25 mouse cellular contexts compared by ENCODE assay signal in genomic region chr17:67509921-67510320, GRCm38 (mm10).
"Had no signal": no experiment of that assay in that cellular context is flagged by ENCODE, and none has a peak within 500 bp of the region (broad histone marks: within the 10 kb centered on the region; RNA-seq: fewer than 3 reads in every experiment).

No protein-coding gene starts in this region.

- H3K4me3 ChIP-seq: layer of hippocampus, adult 2 months; limb, embryonic 10.5 days; limb, embryonic 13.5 days; liver, embryonic 12.5 days; liver, embryonic 15.5 days; lung, embryonic 15.5 days; megakaryocyte, embryonic 14.5 days; midbrain, embryonic 10.5 days; neural tube, embryonic 12.5 days; neural tube, embryonic 15.5 days had no signal

- DNase-seq: kidney, postnatal 25 days; layer of hippocampus, adult 9-11 months; liver; lung, adult 18-20 months; lung, postnatal 10 days; lung, postnatal 36 days; midbrain, embryonic 14.5 days; right cerebral cortex, adult 18-20 months; right cerebral cortex, postnatal 14 days; right cerebral cortex, postnatal 4 days; thymus, adult 2 months; thymus, postnatal 14 days; thymus, postnatal 4 days had no signal

- ATAC-seq: liver, embryonic 12.5 days had no signal

- H3K27ac ChIP-seq: kidney, postnatal 0 days; layer of hippocampus, adult 2 months; limb, embryonic 10.5 days; limb, embryonic 13.5 days; liver, embryonic 12.5 days; liver, embryonic 15.5 days; lung, embryonic 15.5 days; neural tube, embryonic 12.5 days; neural tube, embryonic 15.5 days; stomach, postnatal 0 days had no signal
